ENCODE assay signal across 8 mouse cellular contexts in the genomic region with DNA sequence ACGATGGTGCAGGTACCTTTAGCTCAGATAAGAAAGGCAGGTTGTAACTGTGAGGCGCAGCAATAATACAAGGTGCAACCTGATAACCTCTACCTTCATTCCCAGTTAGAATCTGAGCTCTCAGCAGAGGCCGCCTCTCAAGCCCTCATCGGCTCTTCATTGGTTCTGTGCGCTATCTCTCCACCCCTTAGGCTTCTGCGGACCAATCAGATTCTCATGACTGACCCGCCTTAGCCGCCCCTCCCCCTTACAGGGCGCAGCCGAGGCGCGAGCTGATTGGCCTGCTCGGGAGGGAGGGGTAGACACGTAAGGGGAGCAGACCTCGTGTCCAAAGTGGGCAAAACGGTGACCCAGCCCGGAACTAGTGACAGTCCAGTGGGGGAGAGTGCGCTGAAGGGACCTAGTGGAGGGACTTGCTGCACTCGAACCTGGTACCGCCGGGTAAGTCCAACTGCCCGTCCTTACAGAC. TPM values are rescaled to one million over a fixed set of nuclear protein-coding genes. Genes with fewer than 3 reads are reported as not detected.
DNase-seq lines count a peak whose midpoint lies in the region; ATAC-seq and TF ChIP-seq lines count a peak whose summit lies in the region.

A gene (plus strand): TSS at position 401 of the 469 bp plus-strand sequence.

- peak within 1 kb of the TSS; percentile 91 for H3K4me2 ChIP-seq in kidney, embryonic 14.5 days (replicated peaks; ENCODE audit: low read depth, low read length)
- H3K4me2 ChIP-seq in limb, embryonic 15.5 days = peak within 1 kb of the TSS; percentile 84

- TF ChIP-seq CTCF in bone marrow macrophage, adult 2 months (IDR thresholded peaks at IDR 0.05; ENCODE audit: low read depth, low read length) = no peak
- TF ChIP-seq CTCF in embryonic fibroblast, embryonic 13.5 days (IDR thresholded peaks at IDR 0.05; ENCODE audit: borderline replicate concordance, insufficient read depth, low read length) = no peak

- peaks cover 7% of the 10 kb centered on the region for H3K4me1 ChIP-seq in bone marrow macrophage, adult 2 months (ENCODE audit: control insufficient read depth, insufficient read depth, low read length)
- no peaks in the 10 kb centered on the region for H3K4me1 ChIP-seq in embryonic fibroblast, embryonic 13.5 days (ENCODE audit: control insufficient read depth, insufficient read depth, low read length)
- peaks cover 8% of the 10 kb centered on the region; the same call in 1 of the 2 replicates for H3K4me1 ChIP-seq in kidney, embryonic 14.5 days (ENCODE audit: control insufficient read depth, insufficient read depth, low read length)
- H3K4me1 ChIP-seq in limb, embryonic 15.5 days = peaks cover 15% of the 10 kb centered on the region

- H3K27ac ChIP-seq in bone marrow macrophage, adult 2 months (ENCODE audit: insufficient read depth, low read depth, low read length) = peak within 1 kb of the TSS; percentile 11; the same call in 1 of the 2 replicates
- no peak within 1 kb of the TSS for H3K27ac ChIP-seq in embryonic fibroblast, embryonic 13.5 days (ENCODE audit: insufficient read depth, low read length)
- no peak within 1 kb of the TSS for H3K27ac ChIP-seq in kidney, embryonic 14.5 days (ENCODE audit: low read depth, low read length)
- H3K27ac ChIP-seq in limb, embryonic 15.5 days = 0 out of 2 replicates have a peak within 1 kb of the TSS, but pooled peaks have one; percentile 47

- no peaks in the 10 kb centered on the region for H3K36me3 ChIP-seq in kidney, embryonic 14.5 days (ENCODE audit: control insufficient read depth, insufficient read depth, low read length)
- no peaks in the 10 kb centered on the region for H3K36me3 ChIP-seq in limb, embryonic 15.5 days

- no peaks in the 10 kb centered on the region for H3K9me3 ChIP-seq in kidney, embryonic 14.5 days (ENCODE audit: control insufficient read depth, low read length)
- H3K9me3 ChIP-seq in limb, embryonic 15.5 days = no peaks in the 10 kb centered on the region

- H3K9ac ChIP-seq in kidney, embryonic 14.5 days (ENCODE audit: low read depth, low read length) = peak within 1 kb of the TSS; percentile 54
- peak within 1 kb of the TSS; percentile 55 for H3K9ac ChIP-seq in limb, embryonic 15.5 days

- peak; percentile 100 for ATAC-seq in kidney, embryonic 14.5 days (ENCODE audit: low FRiP score, low TSS enrichment)
- peak; percentile 99 for ATAC-seq in limb, embryonic 15.5 days (ENCODE audit: insufficient number of reproducible peaks, low FRiP score, low TSS enrichment, low read depth)

- WGBS in kidney, embryonic 14.5 days = 0% methylated on average over 21 of the region's 22 CpGs
- WGBS in limb, embryonic 15.5 days = under 1% methylated on average over 22 of the region's 22 CpGs

- peak; percentile 98 for DNase-seq in A20 (ENCODE audit: low read depth, low spot score)
- peak; percentile 92 to 93 for DNase-seq in heart, adult 9 months (ENCODE audit: low spot score in 2 of 2)
- peak; percentile 56 to 77 for DNase-seq in monocyte, adult 2 months (ENCODE audit: low read depth in 1 of 2, low spot score in 2 of 2)
- DNase-seq in spleen, postnatal 36 days (ENCODE audit: low spot score in 2 of 2) = peak; percentile 89 to 91

- TF ChIP-seq POLR2A in bone marrow macrophage, adult 2 months (IDR thresholded peaks at IDR 0.05; ENCODE audit: borderline replicate concordance, low read depth, low read length) = no peak
- peak; percentile 90 for TF ChIP-seq POLR2A in embryonic fibroblast, embryonic 13.5 days (IDR thresholded peaks at IDR 0.05; ENCODE audit: low read depth, low read length)

- no peaks in the 10 kb centered on the region for H3K27me3 ChIP-seq in kidney, embryonic 14.5 days (ENCODE audit: control insufficient read depth, insufficient read depth, low read length)
- no peaks in the 10 kb centered on the region for H3K27me3 ChIP-seq in limb, embryonic 15.5 days

- peak within 1 kb of the TSS; percentile 71 for H3K4me3 ChIP-seq in bone marrow macrophage, adult 2 months (ENCODE audit: insufficient read depth, low read length)
- H3K4me3 ChIP-seq in embryonic fibroblast, embryonic 13.5 days (ENCODE audit: insufficient read depth, low read length) = peak within 1 kb of the TSS; percentile 51
- H3K4me3 ChIP-seq in kidney, embryonic 14.5 days (ENCODE audit: low read length) = peak within 1 kb of the TSS; percentile 45
- H3K4me3 ChIP-seq in limb, embryonic 15.5 days = peak within 1 kb of the TSS; percentile 60

RNA-seq across cellular contexts. Expression of the gene that starts here (rescaled TPM):
- polyA plus RNA-seq in bone marrow macrophage, adult 2 months (2012; ENCODE audit: insufficient read depth, insufficient read length, missing spikeins) = 15.5 and 16.4 TPM in 2 replicates
- polyA plus RNA-seq in embryonic fibroblast, embryonic 13.5 days (2011; ENCODE audit: insufficient read length, low read depth, missing spikeins) = 9.3 and 11.2 TPM in 2 replicates
- polyA plus RNA-seq in kidney, embryonic 14.5 days (2014; fragmentation: Nextera tagmentation; extraction: Ambion mirVana) = 0.95 and 1.3 TPM in 2 replicates
- polyA plus RNA-seq in limb, embryonic 15.5 days (2015; fragmentation: Nextera tagmentation; extraction: Ambion mirVana) = 0.86 and 1.0 TPM in 2 replicates

Comparison
In these comparisons a context has a peak if more than half of its experiments do, and no peak if none do; other contexts are left out.
1. H3K27ac ChIP-seq: peak in bone marrow macrophage, adult 2 months (single experiment) and limb, embryonic 15.5 days (single experiment); none in embryonic fibroblast, embryonic 13.5 days (single experiment) and kidney, embryonic 14.5 days (single experiment).
2. Peak in every context shown above with its lines, with median percentiles within 50 percentile points of each other: DNase-seq and H3K4me3 ChIP-seq.